Mouse (Mus musculus) C2C12 (cell line): ENCODE results near the gene Bora.

Experiments used
- CEBPB ChIP-seq: IDR thresholded peaks from one replicate; pipeline ENCODE4 v1.6.1; 2011; ENCODE audit warnings: low read depth, mild to moderate bottlenecking, control low read depth, moderate library complexity
- CTCF ChIP-seq: IDR thresholded peaks from one replicate; pipeline ENCODE4 v1.5.1; 2011; ENCODE audit not compliant: control insufficient read depth, insufficient read depth, insufficient read length
- USF1 ChIP-seq: IDR thresholded peaks from one replicate; pipeline ENCODE4 v1.6.1; 2011; ENCODE audit warnings: low read depth, mild to moderate bottlenecking, control low read depth, moderate library complexity

- no peak for TF ChIP-seq CTCF
- TF ChIP-seq CEBPB: no peak
- TF ChIP-seq USF1: no peak
Observed at GRCm38 (mm10) chr14:99060616-99061015, 14.6 kb downstream of the Bora start.
